Mouse (Mus musculus) retina, adult 2 months (tissue): ENCODE measurements around the gene Nrxn2.

ENCODE experiments used
- DNase-seq: peaks from one replicate; pipeline ENCODE4 v3.0.0-alpha.2; 2012; ENCODE audit warnings: low read depth, low spot score

The Nrxn2 gene

DNA sequence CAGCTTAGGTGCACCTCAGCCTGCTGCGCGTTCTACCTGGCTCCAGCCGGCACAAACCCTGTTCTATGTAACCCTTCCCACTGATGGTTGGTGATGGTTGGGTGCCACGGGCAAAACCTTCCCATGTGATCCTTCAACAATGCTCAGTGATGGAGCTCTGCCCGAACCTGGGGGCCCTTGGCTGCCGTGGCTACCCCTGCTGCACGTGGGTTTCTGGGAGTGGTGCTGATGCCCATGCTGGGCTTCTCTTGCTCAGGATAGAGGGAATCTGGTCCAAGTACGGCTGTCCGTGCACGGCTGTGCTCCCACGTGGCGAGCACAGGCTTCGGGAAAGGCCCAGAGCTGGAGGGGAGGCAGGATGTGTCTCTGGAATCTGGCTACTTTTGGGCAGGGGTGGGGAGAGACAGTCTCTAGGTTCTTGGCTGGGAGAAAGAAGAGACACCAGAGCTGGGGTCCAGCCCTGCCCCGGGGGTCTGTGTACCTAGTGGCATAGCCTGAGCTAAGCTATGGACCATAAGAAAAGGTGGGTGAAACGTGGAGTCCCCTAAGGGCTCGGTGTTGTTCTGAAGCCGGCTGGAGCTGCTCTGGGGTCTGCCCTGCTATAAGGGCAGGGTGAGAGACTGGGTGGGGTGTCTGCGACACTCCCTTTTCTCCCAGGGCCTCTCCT is 76.1 kb downstream of the Nrxn2 start:
- DNase-seq, result no peak

DNA sequence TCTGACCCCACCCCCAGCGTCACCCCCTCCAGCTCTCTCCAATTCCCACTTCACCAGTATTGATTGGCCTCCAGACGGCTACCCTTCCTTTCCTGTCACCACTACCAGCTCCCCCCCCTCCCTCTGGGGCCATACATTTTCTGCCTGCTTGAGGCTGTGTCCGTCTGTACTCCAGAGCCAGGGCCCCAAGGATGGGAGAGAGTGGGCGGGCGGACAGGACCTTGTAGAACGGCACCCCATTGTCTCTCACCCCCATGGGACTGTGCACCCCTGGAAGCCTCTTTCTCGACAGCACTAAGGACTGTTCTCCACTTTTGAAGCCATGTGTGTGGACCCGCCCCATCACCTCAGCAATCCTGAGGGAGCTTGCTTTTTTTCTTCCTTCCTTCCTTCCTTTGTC is 77.2 kb downstream of the Nrxn2 start:
- no peak for DNase-seq

DNA sequence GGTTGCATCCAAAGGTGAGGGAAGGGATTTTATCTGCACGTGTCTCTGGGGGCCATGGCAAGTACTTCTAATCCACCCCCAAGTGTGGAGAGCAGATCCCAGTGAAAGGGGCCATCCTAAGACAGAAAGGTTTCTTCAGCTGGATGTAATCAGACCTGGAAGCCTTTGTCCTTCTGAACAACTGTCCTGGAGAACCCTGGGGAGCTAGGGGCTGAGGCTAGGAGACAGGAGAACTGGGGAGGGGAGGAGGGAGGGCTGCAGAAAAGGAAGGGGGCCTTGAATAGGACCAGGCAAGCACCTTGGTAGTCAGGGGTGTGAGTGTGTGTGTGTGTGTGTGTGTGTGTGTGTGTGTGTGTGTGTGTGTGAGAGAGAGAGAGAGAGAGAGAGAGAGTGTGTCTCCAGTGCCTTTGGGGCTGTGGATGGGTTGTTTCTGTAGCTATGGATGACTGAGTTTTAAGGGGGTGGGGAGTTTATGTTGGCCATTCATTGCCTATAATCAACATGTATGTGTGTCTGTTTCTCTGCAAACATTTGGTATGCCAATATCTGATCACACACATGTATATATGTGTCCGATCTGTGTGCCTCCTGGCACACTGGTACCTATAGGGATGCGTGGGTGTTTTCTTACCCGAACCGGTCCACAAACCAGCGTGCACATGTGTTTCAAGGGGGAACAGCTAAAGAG is 78.1 kb downstream of the Nrxn2 start:
- DNase-seq, result no peak

DNA sequence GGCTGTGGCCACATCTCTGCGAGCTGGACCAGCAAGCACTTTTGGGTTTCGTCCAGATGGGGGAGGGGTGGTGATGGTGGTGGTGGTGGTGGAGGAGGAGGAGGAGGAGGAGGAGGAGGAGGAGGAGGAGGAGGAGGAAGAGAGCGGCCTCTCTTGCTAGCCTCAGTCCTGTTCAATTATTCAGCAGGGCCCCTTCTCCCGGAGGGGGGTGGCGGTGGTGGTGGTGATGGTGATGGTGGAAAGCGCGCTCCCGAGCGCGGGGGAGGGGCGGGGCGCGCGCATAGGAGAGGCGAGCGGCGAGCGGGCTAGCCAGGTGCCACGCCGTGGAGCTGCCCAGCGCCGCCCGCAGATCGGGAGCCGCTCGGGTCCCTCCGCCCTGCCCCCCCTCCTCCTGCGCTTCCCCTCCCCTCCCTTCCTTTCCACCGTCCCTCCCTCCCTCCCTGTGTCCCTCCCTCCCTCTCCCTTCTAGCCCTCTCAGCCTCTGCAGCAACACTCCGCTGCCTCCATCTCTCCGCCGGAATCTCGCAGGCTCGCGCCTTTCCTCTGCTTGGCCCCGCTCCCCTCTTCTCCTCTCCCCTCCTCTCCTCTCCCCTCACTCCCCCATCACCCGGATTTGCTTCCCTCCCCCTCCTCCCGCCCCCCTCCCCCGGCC is 78.7 kb downstream of the Nrxn2 start:
- no peak for DNase-seq

DNA sequence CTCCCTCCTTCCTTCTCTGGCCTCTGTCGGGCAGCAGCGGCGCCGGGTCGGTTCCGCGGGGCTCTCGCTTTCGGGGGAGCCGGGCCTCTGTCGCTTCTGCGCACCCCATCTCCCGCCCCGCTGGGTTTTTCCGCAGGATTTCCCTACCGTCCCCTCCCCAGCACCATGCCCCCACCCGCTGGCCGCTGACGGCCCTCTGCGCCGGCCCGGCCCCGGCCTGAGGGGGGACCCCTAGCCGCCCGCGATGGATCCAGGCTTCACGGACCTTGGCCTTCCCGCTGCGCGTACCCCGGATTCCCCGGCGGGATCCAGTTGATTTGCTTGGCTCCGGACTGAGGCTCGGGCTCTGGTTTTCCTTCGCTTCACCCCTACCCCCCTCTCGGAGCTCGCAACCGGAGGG is 79.3 kb downstream of the Nrxn2 start:
- DNase-seq, result no peak

DNA sequence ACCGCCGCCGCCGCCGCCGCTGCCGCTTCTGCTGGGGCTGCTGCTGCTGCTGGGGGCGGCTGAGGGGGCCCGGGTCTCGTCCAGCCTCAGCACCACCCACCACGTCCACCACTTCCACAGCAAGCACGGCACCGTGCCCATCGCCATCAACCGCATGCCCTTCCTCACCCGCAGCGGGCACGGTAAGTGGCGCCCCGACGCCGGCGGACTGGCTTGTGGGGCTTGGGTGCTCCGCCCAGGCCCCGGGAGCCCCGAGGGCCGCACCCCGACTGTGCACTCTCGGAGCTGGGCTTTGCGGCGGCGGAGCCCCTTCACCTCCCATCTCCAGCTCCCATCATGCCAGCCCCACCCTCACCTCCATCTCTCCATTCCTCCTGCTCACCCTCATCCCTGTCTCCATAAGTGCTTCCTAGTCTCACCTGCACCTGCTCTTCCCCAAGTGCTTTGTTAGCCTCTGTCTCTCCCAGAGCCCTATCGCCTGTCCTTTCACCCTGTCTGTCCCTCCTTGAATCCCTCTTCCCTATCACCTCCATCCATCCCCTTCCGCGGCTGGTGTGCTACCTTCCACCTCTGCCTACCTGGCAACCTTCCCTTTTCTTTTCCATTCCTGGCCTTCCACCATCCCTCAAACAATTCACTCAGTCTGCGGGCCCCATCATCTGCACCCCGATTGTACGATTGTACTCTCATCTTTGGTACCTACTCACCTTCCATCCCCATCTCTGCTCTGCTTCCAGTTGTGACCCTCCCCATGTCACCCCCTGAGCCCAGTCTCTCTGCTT is 80.0 kb downstream of the Nrxn2 start:
- no peak for DNase-seq

DNA sequence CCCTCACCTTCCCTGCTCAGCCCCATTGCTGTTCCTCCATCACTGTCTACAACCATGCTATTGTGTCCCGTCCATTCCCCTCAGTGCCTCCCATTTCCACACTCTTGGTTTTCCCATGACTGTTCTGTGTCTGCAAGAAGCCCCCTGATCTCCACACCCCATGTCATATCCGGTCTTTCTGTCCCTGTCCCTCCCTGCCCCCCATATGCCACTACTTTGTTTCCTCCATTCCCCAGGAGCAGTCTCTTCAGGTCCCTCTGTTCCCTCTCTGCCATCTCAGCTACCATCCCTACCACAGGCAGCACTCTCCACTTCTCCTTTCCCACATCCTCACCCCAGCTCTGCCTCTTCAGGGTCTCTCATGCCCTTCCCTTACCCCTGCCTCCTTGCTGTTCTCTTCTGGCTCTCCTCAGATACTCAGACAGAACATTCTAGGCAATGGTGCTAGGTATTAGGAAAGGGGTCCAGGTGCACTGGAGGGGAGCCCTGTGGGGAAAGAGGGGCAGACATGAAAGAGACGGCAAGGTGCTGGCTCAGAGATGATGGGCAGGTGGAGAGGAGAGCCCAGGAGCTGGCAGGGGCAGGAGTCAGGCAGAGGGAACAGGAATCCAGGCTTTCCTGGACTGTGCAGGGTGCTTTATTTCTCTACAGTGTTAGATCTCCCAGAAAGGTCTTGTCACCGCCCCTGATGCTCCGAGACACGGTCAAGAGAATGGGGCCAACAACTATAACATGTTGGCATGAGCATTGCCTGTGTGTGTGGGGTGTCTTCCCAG is 81.5 kb downstream of the Nrxn2 start:
- DNase-seq, result no peak

DNA sequence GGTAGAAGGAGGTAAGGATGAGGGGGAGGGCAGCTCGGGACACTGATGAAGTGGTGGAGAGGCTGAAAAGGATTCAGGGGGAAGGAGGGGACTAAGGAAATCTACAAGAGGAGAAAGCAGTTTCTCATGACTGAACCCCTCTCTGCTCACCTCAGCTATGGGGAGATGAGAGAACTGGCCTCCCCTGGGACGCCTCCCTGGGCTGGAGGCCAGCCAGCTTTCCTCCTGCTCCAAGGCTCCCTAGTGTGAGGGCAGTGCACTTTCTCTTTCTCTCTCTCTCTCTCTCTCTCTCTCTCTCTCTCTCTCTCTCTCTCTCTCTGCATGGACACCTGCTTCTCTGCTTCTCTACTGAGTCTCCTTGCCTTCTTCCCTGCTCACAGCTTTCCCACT is 82.1 kb downstream of the Nrxn2 start:
- no peak for DNase-seq

DNA sequence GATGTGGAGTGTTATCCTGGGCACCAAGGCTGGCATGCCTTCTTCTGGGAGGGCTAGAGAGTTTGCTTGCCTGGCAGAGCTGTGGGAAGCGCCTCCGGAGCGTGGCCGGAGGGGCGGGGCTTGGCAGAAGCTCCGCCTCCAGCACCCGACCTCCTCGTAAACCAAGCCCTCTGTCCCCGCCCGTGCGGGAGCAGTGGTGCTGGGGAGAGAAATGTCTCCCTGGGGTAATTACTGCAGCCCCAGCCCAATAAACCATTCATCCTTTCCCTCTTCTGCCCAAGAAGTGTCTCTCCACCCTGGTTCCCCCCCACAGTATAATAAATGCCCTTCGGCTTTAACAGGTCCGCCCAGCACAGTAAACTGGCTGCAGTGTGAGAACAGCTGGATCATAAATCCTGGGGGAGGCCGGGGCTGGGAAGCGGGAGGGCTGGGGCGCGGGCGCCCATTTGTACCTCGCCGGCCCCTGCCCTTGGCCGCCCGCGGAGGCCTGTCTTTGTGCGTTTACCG is 83.6 kb downstream of the Nrxn2 start:
- no peak for DNase-seq

DNA sequence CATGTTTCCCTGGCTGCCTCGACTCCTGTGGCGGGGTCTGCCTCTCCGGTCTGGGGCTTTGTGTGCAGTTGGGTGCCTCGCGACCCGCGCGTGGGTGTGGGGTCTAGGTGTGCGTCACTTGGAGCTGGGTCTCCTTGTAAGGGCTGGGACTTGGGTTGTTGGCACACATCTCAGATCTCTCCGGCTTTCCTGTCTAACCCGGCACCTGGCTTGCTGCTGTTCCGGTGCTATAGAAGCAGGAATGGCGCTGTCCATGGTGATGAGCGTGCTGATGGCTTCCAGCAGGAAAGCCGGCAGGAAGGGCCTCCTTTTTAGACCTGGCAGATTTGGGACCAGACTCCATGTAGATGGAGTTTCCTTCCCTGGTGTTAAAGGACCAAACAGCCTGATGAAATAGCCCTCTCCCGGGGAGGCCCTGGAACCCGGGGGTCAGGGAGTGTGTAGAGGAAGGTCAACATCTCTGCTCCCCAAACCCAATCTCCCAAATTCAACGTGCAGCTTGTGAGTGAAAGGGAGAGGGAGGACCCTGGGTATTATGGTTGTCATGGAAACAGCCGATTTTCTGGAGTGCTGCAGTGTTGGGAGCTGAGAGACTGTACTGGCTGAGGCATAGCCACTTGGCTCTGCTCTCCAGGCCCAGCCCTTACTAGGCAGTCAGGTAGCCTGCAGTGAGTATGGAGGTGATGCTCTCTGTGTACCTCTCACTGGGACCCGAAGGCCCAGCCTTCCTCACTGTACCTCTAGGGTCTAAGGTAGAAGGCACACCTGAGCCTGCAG is 84.2 kb downstream of the Nrxn2 start:
- DNase-seq, result no peak

DNA sequence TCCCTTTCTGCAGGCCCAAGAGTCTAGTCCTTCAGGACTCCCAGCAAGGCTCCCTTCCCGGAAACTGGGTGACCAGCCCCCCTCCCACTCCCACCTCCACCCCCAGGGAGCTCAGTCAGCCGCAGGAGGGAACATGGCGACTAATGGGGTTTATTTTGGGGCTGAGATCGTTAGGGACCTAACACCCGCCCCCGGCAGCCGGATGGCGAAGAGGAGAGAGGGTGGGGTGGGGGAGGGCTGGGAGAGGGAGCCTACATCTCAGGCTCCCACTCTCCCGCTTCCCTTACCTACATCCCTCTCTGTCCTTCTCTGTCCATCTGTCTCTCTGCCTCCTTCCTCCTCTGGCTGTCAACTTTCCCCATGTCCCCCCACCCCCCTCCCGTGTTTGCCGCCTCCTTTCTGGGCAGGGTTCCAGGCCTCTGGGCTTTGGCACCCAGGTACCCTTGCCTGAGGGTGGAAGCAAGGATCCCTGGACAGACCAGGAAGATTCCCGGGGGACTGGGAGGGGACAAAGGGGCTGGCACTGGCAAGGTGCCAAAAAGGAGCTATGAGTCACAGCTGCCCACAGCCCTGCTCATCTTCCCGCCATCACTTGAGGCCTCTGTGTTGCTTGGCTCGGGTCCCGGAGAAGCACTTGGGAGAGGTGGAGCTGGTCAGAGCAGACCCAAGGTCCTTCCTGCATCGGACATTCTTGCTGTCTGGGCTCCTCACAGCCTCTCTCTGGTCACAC is 85.6 kb downstream of the Nrxn2 start:
- DNase-seq, result no peak

DNA sequence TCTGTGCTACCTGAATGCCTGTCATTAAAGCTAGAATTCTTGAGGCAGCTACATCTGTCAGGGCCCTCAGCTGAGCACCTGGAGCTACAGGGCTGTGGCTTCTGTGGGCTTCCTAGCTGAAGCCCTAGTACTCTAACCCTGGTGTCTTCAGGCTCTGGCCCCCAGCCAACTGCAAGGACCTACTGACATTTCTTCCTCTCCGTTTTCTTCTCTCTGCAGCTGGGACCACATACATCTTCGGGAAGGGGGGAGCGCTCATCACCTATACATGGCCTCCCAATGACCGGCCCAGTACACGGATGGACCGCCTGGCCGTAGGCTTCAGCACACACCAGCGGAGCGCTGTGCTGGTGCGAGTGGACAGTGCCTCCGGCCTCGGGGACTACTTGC is 86.1 kb downstream of the Nrxn2 start:
- DNase-seq, result no peak

DNA sequence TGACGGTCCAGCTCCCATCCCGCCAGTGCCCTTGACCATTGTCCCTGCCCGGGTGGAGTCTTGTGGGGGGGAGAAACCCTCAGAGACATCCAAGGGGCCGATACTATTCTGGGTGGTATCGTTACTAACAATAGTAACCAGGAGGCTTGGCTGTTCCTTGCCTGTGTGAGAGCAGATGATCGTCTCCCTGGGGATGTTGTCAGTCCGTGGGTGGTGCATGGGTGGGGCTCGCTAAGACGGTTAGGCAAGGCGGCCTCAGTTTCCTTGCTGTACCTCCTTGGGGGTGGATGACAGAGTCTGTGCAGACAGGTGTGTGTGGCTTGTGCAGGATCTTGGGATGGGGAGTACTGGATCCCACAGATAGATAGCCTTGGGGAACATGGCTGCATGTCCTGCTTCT is 88.9 kb downstream of the Nrxn2 start:
- DNase-seq, result no peak

DNA sequence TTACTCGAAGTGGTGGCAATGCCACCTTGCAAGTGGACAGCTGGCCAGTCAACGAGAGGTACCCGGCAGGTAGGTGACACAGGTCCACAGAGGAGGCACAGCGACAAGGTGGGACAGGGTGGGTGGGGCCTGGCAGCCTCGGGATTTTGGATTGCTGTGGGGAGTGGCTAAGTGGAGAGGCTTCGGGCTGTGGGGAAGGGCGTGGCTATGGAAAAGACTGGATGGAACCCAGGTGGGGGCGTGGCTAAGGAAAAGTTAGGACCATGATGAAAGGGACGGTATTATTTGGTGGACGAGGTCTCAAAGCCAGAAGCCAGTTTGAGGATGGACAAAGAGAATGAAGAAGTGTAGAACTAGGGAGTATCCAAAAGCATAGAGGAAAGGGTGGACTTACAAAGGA is 91.3 kb downstream of the Nrxn2 start:
- no peak for DNase-seq

DNA sequence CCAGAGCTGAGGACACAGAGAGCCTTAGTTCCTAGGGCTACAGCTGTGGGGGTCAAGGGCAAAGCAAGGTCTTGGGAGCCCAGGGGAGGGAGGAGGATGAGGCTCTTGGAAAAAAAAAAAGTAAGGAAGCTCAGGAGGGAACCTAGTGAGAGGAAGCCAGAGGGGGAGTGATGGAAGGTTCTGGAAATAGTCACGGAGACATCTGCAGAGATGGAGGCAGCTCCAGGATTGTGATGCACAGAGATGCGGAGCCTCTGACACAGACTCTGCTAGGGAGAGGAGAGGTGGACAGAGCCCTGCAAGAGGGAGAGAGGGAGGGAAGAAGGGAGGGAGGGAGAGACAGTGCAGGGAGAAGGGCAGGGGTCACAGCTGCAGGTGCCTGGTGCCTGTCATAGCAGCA is 92.0 kb downstream of the Nrxn2 start:
- no peak for DNase-seq

DNA sequence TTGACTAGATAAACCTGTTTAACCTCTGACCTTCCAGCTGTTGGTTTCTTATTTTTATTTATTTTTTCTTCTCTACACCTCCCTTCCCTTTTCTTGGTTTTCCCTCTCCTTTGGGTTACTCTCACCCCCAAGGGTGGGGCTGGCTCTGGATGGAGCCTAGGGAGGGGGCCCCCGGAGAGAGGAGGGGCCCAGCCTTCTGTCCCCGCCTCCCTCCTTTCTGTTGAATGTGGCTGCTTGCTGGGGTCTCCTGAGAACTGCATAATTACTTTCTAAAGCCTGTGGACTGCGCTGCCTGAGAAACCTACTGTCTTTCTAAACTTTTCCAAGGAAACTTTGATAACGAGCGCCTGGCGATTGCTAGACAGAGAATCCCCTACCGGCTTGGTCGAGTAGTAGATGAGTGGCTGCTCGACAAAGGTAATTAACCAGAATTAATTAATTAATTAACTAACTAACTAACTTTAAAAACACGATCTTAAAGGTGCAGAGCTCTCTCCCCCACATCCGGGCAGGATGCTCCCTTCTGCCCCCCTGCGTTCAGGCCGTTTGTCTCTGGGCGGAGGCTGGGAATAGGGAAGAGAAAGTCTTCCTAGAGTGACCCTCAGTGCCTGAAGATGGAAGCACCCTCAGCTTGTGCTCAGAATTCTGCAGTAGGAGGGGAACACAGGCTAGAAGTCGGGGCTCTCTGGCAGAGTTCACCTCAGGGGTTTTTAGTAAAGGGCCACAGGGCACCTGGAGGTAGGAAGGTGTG is 95.0 kb downstream of the Nrxn2 start:
- no peak for DNase-seq

DNA sequence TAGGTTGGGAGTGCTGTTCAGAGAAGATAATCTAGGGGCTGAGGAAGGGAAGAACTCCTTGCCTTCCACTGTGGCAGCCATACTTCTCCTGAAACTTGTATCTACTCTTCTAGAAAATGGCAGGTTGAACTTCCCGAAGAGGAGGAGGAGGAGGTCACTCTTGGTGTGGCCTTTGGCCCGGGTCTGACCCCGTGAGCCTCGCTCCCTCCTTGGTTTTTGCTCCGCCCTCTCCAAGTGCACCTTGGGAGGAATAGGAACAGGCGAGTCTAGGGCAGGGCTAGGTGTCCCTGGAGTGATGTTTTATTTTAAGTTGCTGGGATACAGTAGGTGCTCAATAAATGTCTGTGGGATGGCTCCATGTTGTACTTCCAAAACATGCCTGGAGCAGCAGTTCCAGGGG is 96.4 kb downstream of the Nrxn2 start:
- no peak for DNase-seq

DNA sequence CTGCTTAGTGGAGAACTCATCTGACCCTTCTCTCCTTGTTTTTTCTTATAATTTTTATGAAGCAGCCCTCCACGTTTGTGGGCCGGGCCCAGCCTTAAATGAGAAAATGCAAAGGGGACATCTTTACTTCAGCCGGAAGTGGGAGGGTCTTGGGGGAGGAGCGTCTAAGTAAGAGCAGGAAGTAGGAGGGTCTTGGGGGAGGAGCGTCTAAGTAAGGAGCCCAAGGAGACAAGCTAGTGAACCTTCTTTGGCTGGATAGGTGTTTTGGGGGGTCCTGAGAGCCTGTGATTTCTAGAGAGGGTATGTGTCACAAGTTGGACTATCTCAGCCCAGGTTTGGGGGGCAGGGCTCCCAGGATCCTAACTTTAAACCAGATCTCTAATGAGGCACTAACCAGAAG is 96.9 kb downstream of the Nrxn2 start:
- no peak for DNase-seq

DNA sequence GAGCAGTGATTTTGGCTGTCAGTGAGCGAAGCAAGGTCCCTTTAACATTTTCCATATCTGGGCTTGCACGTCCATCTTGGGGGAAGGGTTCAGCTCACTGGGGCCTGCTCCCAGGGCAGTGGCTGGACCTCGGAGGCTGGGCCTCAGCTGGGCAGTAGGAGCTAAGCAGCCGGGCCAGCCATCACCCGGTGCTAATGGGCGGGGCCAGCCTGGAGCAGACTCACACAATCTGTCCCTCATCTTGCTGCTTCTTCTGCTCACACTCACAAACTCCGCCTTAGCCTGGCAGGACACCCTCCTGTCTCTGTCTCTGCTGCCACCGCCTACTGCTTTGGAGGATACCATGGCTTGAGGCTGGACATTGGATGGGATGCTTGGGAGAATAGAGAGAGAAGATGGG is 97.6 kb downstream of the Nrxn2 start:
- no peak for DNase-seq
